Mouse (Mus musculus) layer of hippocampus, adult 9-10 months (tissue): ENCODE measurements around the gene St7.

ENCODE experiments used
- DNase-seq: peaks from one replicate; pipeline ENCODE4 v3.0.0; 2022; ENCODE audit warnings: low spot score

St7 gene

DNA sequence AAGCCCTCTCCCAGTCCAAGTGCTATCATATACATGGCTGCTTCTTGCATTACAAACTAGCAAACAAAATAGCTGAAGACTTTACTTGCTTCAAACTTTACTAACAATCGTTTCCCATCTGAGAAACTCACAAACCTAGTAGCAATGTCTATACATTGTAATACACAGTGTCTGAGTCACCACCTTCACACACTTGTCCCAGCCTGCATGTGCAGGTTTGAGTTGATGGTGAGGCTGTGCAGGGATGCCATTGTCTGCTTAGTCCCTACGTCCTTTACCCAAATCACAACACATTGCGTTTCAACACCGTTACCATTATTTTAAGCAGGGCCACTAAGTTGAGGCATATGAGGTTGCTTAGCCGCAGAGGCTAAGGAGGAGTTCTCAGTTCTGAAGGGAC, 26.7 kb downstream of the St7 start:
- no peak for DNase-seq

DNA sequence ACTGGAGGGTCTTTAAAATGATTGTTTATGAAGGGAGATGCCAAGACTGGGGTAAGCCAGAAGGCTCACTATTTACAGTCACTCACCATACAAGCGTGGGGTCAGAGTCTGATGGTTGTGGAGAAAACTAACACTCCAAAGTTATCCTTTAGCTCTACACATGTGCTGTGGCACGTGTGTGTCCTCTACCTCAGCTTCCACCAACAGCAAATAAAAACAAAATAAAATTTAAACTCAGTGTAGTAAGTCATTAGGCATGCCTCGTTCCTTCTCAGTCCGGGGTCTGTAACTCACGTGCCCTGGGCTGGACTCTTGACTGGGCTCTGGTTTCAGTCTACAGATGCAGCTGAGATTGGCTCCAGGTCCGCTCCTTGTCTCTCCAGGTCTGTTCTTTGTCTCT, 27.3 kb downstream of the St7 start:
- no peak for DNase-seq

DNA sequence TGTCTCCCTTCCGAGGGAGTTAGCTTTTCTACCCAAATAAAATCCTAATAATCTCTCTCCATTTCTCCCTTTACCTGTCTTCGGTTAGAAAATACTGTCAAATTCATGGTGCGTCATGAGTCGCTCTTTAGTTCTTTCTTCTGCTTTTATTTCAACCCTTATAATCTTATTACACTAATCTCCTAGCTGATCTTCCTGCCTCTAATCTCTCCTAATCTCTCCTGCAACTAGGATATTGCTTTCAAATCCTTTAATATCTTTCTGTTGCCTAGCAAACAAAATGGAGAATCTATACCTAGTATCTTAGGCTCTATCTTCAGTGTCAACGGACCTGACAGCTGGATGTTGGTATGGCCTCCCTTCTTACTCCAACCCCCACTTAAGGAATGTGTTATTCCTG, 29.0 kb downstream of the St7 start:
- no peak for DNase-seq

DNA sequence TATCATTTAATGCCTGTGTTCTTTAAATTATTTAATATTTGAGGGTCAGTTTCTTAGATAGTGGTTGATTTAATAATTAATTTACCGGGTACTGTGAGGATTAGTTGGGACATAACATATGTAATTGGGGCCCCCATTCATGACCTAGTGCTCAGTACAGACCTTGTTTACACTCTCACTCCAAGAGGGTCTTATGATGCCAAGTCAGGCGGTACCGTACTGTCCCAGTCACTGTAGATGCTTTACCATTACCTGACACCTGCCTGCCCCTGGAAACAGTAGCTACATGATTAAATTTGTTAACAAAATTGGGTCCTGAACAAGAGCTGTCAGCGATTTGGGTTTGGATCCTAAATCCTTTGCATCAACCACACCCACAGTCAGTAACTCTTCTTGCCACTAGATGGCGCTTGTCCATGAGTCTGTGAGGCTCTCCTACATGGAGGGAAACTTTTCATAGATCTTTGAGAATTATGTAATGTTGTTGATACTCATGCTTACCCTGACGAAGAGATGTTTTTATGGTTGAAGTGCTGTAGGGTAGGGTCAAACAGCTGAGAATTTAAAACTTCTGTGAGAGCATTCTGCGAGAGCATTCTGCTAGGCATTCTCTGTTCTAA, 33.2 kb downstream of the St7 start:
- DNase-seq: peak; percentile 72

DNA sequence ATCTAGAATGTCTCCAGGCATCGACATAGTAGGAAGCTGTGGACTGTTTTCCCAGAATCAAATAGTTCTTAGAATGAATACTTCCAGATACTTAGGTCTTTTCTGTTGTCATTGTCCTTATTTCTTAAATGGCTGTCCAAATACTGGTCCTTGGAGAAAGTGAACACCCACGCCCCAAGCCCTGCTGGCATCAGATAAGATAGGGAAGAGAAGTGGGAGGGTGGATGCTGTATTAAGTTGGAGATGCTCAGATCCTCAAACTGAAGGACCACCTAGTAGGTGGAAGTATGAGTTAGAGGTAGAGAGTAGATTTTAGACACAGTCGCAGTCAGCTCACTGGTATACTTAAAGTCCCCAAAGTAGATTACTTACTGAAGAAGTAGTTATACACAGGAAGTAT, 34.5 kb downstream of the St7 start:
- no peak for DNase-seq

DNA sequence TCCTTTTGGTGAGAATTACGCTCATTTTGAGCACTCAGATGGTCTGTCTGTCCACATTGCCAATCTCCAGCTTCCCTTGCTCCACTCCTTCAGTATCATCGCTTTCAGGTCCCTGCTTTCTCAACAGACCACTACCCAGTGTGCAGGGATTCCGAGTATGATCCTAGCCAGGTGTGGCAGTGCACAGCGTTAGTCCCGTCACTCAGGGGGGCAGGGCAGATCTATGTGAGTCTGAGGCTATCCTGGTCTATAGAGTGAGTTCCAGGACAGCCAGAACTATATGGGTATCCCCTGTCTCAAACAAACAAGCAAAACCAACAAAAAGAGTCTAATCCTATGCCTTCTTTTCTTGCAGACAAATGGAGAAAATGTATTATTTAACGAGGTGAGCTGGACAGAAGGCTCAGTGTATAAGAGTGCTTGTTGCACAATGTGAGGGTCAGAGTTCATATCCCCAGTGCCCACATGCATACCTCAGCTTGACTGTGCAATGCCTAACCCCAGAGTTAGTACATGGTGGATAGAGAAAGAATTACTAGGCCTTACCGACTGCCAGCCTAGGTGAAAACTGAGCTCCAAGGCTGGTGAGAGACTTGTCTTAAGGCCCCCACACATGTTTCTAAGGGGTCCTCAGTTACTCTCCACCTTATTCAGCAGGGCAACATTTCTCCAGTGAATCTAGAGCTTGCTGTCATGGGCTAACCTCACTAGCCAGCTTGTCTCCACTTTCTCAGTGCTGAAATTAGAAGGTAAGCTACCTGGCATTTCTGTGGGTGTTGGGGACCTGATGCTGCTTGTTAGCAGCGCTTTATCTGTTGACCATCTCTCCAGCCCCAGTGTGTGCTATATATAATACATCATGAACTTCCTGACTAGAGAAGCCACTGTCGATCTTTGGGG, 35.4 kb downstream of the St7 start:
- no peak for DNase-seq

DNA sequence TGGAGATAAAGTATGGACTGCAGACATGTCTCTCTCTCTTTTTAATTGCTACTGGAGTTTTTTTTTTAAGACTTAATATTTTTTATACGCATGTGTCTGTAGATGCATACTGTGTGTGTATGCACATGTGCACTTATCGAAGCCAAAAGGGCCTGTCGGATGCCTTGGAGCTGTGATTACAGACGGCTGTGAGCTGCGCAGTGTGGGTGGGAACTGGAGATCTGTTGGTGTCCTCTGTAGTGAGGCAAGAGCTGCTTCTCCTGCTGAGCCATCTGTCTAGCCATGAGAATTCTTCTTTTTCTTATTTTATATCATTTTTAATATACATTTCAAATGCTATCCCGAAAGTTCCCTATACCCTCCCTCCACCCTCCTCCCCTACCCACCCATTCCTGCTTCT, 37.4 kb downstream of the St7 start:
- DNase-seq: peak; percentile 59

DNA sequence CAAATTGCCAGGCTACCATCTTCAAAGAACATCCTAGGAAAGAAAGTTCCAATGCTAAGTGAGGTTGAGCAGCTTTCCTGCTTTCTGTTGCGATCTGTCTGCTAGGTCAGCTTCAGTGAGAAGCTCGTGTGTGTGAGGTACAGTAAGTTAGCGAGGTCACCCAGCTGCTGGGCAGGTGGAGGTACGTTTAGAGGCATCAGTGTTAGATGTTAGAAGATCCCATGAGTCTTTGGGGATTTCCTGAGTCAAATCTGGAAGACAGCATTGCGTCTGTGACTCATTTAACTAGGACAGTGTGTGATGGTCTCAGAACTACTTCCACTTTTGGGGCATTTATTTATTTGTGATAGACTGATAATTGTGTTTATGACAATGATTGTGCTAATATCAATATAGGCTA, 39.0 kb downstream of the St7 start:
- no peak for DNase-seq

DNA sequence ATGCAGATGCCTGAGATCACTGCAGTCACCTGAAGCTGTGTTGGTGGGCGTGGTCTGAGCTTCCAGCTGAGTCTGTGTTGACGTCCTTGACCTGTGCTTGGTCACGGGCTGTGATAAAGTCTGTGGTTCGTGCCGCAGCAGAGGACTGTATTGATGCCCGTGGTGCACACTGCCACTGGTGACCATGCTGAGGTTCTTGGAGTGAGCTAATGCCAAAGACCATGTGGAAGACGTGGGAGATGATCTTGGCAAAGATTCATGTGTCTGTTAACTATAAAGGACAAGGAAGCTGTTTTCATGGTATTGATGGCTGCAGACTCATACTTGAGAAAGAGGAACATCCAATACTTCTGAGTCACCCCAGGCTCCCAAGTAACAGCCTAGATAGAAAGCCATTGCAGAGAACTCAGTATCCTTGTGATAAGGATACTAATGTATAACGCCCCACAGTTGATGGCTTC, 41.2 kb downstream of the St7 start:
- DNase-seq: no peak

DNA sequence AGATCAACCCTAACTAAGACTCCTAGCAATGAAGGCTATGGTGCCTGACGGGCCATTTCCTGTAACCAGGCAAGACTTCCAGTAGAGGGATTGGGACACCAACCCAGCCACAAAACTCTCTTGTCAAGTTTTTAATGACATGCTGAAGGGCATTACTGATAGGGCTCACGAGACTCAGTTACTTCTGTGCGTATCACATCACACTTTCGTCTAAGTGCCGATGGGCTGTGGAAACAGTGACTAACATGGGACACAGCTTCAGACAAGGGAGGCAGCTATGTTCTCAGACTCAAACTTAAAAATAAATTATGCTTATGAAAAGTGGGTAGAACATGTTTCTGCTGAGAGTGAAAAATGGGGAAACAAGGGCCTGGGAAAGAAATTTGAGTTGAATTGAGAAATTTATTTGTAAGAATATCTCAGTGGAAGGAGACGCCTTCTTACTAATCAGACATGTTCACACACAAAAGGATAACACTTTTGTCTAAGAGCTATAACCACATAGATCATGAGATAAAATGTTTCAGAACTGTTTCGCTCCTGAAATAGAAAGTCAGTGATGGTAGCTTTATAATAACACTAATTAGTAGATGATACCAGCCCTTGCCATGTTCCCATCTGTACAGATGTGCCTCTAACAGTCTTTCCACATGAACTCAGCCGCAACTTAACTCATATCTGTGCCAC, 44.7 kb downstream of the St7 start:
- DNase-seq: no peak

DNA sequence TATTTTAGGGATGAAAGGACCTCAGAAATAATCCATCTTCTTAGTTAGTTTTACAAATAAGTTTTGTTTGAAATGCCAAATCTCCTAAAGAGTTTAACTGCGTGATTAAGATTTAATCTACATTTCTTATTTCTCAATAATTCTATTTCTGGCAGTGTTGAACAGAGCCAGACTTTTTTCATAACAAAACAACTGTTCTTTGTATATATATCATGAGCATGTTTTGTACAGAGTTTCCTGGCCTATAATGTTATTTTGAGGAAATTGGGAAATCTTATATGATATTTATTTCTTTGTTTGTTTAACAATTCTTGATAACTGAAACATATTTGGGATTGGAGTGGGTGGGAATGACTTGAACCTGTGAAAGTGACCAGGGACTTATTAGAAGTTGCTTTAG, 47.4 kb downstream of the St7 start:
- DNase-seq: no peak

DNA sequence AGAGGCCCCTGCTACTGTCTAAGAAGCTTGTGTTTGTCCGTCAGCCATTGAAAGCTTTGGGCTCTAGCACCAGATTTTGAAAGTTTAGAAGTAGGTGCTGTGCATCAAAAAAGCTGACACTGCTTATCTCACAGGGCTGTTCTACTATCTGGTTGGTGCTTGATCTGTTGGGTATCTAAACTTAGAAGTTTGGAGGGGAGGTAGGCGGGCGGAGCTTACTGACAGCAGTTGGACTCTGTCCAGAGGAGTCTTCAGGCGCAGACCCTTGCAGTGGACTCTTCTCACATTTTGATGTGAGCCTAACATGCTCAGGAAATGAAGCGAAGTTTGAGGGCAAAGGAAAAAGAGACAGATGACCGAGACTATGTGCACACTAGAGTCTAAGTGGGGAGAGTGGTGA, 48.9 kb downstream of the St7 start:
- DNase-seq: no peak

DNA sequence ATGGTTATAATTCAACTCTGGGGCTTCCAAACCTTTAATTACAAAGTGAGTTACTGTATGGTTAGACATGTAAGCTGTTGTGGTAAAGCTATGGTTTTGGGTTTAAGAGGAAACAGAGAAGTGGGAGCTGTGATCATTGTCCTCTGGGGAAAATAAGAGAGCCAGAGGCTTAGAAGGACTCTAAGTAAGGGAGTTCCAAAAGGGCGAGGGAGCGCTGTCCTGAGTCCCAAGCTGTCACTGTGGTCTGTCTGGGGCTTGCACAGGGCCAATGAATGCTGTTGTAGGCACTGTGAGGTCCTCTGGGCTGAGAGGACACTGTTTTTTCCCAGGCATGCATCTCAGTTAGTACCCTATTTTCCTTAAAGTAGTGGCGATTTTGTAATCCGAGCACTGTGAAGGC, 49.5 kb downstream of the St7 start:
- no peak for DNase-seq

DNA sequence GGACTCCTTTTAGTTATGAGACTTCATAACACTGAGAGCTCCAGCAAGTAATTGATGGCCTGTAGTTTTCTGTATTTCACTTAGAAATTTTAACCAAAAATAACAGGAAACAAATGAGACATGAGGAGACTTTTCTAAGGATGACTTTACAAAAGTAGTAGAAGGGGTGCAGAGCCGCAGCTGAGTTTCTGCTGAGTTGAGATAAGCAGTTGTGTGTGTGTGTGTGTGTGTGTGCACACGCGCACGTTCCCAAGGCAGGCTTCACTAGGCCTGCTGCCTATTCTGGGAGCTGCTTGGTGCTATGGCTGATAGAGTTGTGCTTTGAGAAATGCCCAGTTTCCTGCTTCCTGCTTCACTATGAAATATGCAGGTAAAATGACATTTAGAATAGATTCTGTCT, 50.6 kb downstream of the St7 start:
- DNase-seq: no peak

DNA sequence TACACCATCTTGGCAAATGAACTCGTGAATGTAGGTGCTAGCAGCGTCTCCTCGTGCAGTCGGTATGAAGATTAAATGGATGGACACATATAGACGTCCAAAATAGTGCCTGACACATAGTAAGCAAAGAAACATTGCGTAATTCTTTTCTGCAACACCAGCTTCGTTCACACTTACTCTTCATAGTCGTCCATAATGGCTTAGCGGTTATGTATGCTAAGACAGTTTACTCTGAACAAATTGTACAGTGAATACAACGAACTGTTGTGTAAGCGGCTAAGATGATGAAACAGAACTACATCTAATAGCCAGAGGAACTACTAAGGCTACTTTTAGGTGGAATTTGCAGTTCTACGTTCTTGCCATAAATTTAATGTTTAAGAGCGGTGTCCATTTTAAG, 55.0 kb downstream of the St7 start:
- DNase-seq: no peak

DNA sequence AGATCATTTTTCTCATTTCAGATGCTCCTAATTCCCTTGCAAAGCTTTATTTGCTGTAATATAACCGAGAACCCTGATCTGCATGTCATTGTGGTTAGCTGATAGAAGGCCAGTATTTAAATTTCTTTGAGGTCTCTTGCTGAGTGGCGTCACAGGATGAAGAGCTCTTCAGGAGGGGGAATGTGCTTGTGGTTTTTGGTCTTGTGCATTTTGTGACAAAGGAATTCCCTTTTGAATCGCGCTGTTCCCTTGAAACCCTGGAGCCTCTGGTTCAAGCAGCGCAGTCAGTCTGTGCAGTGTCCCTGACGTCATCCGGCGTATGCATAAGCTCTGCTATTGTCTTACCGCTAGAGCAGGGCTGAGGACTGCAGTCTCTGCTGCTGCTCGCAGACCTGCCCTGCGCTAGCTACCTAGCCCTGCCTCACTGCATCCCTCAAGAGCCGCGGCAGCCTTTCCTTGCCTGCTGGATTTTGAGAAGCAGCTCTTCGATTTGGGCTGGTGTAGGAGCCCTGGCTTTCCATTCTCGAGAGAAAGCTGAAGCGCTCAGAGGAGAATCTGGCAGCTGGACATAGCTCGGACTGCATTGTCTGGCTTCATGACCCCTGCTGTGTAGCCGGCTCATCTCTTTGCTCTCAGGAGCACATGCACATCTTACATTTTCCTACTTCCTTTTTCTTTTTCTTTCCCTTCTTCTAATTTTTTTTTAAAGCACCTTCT, 56.3 kb downstream of the St7 start:
- peak; percentile 72 for DNase-seq

DNA sequence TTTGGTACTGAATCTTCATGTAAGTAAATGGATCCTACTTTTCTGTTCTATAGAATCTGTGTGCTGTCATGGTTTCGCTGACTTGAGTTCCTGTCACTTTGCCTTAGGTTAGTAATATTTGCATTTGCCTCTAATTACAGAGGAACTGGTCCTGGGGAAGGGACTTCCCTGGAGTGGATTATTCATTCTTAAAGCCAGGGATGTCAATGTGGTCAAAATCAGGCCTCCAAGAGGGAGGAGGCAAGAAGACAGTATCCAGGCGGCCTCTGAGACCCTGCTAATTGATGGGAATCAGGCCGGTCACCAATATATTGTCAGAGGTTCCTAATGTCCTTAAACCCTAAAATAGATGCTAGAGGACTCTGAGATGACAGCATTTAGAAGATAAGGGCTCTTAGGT, 56.9 kb downstream of the St7 start:
- no peak for DNase-seq

DNA sequence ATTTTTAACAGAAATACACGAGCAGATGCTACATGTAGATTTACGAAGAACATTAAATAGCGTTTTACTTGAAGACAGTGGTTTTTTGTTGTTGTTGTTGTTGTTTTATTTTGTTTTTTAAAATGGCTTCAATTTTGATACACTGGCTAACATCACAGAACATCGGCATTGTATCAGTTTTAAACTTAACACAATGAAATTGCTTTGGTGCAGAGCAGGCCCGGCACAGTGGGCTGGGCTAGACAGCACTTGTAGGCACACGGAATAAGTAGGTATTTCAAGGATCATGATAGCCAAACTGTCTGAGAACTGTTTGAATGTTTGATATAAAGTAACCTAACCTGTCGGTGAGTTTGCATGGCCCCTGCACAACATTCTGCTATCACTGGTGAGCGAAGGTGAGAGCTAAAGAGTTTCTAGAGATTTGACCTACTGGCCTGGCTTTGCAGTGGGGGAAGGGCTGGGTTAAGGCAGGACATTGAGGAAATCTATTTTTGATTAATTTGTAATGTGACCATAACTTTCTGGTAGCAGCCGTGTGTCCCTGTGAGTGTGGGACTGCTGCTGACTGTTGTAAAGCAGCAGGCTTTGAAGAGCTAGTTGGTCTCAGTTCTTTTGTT, 57.4 kb downstream of the St7 start:
- no peak for DNase-seq

DNA sequence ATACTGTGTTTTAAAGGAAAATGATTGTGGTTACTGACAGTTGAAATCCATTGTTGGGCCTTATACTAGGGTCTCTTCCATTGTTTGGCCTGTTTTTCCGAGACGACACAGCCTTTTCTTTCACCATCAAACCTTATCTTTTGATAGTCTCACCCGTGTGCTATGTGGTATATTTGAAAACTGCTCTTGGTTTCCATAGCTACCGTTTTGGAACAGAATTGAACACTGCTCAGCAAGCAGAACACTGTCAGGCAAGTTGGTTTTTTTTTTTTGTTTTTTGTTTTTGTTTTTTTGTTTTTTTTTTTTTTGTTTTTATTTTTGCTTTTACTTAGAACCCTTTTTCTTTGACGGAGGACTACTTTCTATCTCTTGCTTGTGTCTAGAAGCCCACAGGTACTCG, 58.2 kb downstream of the St7 start:
- DNase-seq: no peak

DNA sequence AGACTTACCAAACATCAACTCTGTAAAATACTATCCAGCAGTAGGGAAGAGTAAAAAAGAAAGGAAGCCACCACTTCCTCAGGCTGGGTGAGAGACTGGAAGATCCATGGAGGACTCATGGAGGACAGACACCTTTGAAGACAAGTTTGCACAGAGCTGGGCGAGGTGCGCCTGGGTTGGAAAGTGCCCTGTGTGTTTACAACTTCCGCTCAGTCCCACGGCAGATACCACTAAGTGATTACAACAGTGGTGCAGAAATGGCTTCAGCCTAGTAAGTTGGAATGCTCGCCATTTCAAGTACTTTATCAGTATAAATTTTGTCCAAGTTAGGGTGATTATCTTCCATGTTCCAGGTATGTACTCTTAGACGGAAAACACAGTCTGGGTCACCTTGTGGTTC, 63.2 kb downstream of the St7 start:
- no peak for DNase-seq

DNA sequence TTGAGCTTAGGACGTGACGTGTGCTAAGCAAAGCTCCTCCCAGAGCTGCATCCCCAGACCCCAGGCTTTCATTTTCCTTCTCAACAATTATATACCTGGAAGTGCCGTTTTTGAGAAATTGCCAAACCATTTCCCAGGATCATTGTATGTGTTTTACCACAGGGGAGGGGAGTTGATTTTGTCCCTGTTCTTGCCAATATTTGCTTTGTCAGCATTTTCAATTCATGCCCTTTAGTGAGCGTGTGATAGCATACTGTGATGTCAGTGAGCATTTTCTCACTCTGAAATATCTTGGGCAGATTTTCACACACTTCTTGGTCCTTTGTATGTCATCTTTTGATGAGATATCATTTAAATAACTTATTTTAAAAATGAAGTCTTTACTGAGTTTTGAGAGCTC, 65.8 kb downstream of the St7 start:
- no peak for DNase-seq
